Mouse (Mus musculus) macrophage (primary cell): ENCODE results near the gene Cbr2. TPM values are rescaled to one million over a fixed set of nuclear protein-coding genes. Genes with fewer than 3 reads are reported as not detected.
"Not testable (repeated sequence)": the region's sequence is repeated elsewhere in the genome, so short reads cannot be mapped to it uniquely, and the experiment has no call there.

ENCODE experiments used
- H3K27ac ChIP-seq: fragments of 350-480 bp; formaldehyde crosslinking; 2 replicates; pipeline ENCODE4 v1.9.0; 2021
- H3K36me3 ChIP-seq: fragments of 350-480 bp; formaldehyde crosslinking; 2 replicates; pipeline ENCODE4 v1.9.0; 2021; ENCODE audit errors: inconsistent target
- H3K4me3 ChIP-seq: fragments of 350-480 bp; formaldehyde crosslinking; 2 replicates; pipeline ENCODE4 v1.9.0; 2021; ENCODE audit errors: inconsistent target
- H3K79me2 ChIP-seq: fragments of 350-480 bp; formaldehyde crosslinking; 2 replicates; pipeline ENCODE4 v1.9.0; 2021; ENCODE audit errors: inconsistent target
- WGBS: methylation state at CpG from one replicate; pipeline ENCODE4 v1.1.7; 2026; ENCODE audit warnings: inconsistent platforms; ENCODE audit not compliant: missing documents; 5-methylcytosine and 5-hydroxymethylcytosine counted together
- polyA plus RNA-seq: library from polyadenylated mRNA; stranded (reverse); fragments of 250-400 nt; gene quantifications from 3 replicates; pipeline ENCODE4 v1.2.4, GENCODE M21; 2018; ENCODE audit warnings: inconsistent platforms

Gene Cbr2
- polyA plus RNA-seq, 1 experiment from 2014 or later = 28.8 TPM

DNA sequence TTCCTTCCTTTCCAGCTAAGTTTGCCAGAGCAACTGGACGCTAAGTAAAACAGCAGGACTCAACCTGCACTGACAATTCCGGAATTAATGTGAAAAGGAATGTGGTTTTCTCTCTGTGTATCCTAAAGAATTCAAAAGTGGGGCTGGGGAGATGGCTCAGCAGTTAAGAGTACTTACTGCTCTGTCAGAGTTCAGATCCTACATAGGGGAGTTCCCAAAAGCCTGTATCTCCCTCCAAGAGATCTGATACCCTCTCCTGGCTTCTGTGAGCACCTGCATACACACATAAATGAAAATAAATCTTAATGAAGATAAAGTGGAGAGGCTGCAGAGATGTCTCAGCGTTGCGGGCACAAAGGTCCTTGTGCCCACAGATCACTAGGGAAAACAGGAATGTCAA, 19.7 kb upstream of the Cbr2 start:
- WGBS = 95% methylated on average over 4 of the region's 4 CpGs
- Histone ChIP-seq H3K27ac (no peak overlapping the region), H3K4me3 (no peak overlapping the region), H3K36me3 (no peaks in the 10 kb centered on the region), H3K79me2 (no peaks in the 10 kb centered on the region)

DNA sequence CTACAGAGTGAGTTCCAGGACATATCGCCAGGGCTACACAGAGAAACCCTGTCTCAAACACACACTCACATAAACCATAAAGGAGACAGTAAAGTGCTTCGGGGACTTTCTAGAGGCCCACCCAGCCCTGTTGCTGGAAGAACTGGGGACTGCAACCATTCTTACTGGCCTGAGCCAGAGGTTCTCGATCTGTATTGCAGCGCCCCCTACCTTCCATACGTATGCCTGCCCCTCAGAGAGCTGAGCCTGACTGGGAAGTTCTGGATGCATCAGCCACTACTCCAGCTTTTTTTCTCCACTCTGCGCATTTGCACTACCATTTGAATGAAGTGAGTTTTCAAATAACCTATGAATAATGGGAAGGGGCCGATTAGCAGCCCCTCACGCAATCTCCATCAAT, 17.5 kb upstream of the Cbr2 start:
- Histone ChIP-seq H3K27ac (no peak overlapping the region), H3K79me2 (no peaks in the 10 kb centered on the region), H3K4me3 (no peak overlapping the region), H3K36me3 (no peaks in the 10 kb centered on the region)
- WGBS = 58% methylated on average over 8 of the region's 8 CpGs

DNA sequence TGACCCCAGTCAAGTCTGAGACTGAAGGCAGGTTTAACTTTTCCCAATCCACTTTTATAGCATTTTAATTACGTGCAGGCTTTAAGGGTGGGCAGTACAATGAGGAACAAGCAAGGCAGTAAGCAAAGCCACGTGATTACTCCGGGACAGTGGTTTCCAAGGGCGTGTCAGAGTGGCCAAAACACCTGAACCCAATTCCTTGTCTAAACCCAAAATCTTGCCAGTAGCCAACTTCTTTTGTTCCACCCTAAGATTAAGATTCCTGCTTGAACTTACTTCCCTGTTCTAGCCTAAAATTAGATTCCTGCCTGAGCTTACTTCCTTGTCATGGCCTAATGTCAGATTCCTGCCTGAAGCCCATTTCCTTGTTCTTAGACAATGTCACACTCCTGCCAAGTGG, 16.1 kb upstream of the Cbr2 start:
- peak overlapping the region; percentile 68 for H3K27ac ChIP-seq
- H3K36me3 ChIP-seq = no peaks in the 10 kb centered on the region
- H3K79me2 ChIP-seq = no peaks in the 10 kb centered on the region
- 4% methylated on average over 4 of the region's 4 CpGs for WGBS
- H3K4me3 ChIP-seq = no peak overlapping the region

DNA sequence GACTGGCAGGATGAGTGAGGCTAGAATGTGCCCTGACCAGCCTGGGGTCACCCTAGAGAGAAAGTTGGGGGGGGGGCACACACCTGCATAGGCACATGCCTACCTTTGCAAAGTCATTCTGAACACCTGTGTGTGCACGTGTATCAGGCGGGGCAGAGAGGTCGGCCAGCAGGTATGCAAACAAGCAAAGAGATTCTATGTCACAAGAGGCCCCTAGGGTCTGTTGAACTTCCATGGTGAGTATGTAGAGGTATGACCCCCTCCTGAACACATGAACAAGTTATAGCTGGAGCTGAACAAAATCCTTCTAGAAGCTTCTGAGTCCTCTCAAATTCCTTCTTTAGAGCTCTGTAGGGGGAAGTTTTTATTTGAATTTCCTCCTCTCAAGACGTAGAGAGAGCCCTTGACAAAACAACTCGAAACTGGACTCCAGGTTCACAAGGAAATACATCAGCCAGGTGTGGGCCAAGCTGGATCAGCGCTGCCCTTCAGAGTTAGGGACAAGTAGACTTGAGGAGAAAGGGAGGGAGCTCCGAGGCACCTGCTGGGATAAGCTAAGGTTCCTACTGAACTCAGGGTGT, 12.3 kb upstream of the Cbr2 start:
- H3K36me3 ChIP-seq = no peaks in the 10 kb centered on the region
- WGBS = 91% methylated on average over 7 of the region's 7 CpGs
- no peak overlapping the region for H3K27ac ChIP-seq
- H3K4me3 ChIP-seq = no peak overlapping the region
- H3K79me2 ChIP-seq = no peaks in the 10 kb centered on the region

DNA sequence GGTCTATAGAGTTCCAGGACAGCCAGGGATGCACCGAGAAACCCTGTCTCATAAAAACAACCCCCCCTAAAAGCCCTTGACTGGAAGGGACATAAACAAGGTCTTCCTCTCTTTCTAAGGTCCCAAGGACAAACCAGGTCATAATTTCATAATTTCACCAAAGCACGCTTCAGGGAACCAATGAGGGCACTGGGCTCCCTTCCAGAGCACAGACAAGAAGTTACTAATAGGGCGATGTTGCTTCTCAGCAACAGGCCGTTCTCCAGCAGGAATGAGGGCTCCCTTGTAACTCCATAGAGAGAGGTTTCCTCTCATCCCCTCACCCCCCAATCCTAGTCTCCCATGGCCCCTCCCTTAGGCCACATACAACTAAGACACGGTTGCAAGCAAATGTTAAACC, 9.1 kb upstream of the Cbr2 start:
- H3K36me3 ChIP-seq = no peaks in the 10 kb centered on the region
- H3K4me3 ChIP-seq = no peak overlapping the region
- 92% methylated on average over 5 of the region's 5 CpGs for WGBS
- H3K79me2 ChIP-seq = no peaks in the 10 kb centered on the region
- no peak overlapping the region for H3K27ac ChIP-seq

DNA sequence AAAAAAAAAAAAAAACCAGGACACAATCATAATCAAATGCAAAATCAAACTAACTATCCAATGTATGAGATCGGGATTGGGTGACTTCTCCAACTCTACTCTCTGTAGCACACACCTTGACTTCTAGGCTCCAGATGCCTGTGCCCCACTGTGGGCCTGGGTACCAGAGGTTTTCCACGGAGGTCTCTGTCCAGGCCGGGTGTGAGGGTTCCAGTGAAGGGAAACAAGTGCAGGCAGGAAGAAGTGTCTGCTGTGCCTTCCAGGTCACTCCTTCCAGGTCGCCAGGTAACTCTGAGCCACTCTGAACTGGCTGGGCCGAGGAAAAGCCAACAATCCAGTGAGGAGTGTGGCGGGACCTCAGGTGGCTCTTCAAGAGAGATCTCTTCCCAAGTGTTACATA, 4.5 kb upstream of the Cbr2 start:
- H3K36me3 ChIP-seq = no peaks in the 10 kb centered on the region
- no peak overlapping the region for H3K4me3 ChIP-seq
- 93% methylated on average over 5 of the region's 6 CpGs for WGBS
- H3K27ac ChIP-seq = no peak overlapping the region
- H3K79me2 ChIP-seq = no peaks in the 10 kb centered on the region

DNA sequence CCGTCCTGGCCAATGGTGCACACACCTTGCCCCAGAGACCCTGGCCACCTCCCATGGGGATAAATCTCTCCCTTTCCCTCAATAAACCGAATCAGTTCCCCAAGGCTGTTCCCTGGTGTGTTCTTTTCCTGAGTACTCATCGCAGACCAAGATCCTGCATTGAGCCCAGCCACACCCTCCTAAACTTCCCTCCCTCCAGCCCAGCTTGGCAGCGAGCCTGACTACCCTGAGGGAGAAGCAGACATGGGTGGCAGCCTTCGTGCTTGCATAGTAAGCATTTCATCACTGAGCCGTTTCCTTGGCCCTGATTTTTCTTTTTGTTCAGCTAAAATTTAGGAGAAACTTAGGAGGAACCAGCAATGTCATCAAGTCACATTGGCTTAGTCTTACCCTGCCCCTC, 1.6 kb upstream of the Cbr2 start:
- no peaks in the 10 kb centered on the region for H3K36me3 ChIP-seq
- WGBS = 17% methylated on average over 6 of the region's 6 CpGs
- no peaks in the 10 kb centered on the region for H3K79me2 ChIP-seq
- no peak overlapping the region for H3K4me3 ChIP-seq
- H3K27ac ChIP-seq = peak overlapping the region; percentile 77

DNA sequence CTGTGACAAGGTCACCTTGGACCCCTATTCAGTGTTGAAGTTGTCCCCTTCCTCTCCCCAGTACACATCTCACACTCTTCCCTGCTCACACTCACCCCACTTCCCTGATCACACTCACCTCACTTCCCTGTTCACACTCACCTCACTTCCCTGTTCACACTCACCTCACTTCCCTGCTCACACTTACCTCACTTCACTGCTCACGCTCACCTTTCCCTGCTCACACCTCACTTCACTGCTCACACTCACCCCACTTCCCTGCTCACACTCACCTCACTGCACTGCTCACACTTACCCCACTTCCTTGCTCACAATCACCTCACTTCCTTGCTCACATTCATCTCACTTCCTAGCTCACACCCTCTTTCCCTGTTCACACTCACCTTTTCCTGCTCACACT, 519 bp downstream of the Cbr2 start:
- Histone ChIP-seq H3K4me3 (peak overlapping the region; percentile 20), H3K79me2 (no peaks in the 10 kb centered on the region), H3K27ac (peak overlapping the region; percentile 77), H3K36me3 (no peaks in the 10 kb centered on the region)
- 89% methylated on average over 1 of the region's 1 CpGs for WGBS

DNA sequence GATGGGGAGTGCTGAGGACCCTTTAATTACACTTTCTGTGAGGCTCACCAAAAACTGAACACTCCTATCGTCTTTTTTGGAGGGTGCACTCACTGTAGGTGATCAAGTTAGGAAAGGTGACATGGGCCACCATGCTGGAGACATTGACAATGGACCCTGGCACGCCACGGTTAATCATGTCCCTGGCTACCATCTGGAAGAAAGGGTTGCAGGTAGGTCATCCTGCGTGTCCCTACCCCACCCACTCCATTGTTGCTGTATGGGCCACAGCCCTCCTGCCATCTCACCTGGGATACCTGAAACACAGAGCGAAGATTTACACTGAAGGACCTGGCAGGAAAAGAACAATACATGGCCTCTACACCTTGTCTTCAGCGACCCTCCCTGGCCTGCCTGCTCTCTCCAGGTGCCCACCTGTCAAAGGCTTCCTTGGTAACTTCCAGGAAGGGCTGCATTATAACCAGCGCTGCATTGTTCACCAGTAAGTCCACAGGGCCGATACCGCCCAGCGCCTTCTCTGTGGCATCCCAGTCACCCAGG, 1.5 kb downstream of the Cbr2 start:
- H3K27ac ChIP-seq = no peak overlapping the region
- H3K79me2 ChIP-seq = no peaks in the 10 kb centered on the region
- H3K4me3 ChIP-seq = peak overlapping the region; percentile 20; the same call in 1 of the 2 replicates
- 91% methylated on average over 10 of the region's 10 CpGs for WGBS
- peaks cover 6% of the 10 kb centered on the region for H3K36me3 ChIP-seq

DNA sequence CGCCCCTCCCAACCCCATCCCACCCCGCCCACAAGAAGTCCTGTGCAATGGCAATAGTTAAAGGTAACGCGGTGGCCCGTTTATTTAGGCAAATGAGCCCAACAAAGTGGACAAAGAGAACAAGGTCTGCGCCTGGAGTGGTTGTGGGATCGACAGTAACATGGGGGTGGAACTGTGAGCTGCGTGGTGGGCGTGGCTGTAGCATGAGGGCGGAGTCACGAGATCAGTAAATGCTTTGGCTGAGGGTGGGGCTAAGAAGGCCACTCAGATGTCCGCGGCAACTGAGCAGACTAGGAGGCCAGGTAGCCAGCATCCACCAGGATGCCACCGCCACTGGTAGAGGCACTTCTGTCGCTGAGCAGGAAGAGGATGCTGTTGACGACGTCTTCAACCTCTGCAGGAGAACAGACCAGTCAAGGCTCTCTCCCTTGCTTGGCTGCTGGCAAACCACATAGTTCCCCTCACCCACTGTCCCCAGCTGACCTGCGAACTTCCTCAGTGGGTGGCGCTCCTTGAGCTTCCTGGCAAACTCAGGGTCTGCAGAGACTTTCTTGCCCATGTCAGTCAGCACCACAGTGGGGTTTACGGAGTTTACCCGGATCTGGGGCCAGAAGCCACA, 2.4 kb downstream of the Cbr2 start:
- not testable (repeated sequence) for H3K4me3 ChIP-seq, H3K27ac ChIP-seq, H3K36me3 ChIP-seq, H3K79me2 ChIP-seq
- WGBS = 8% methylated on average over 17 of the region's 21 CpGs

DNA sequence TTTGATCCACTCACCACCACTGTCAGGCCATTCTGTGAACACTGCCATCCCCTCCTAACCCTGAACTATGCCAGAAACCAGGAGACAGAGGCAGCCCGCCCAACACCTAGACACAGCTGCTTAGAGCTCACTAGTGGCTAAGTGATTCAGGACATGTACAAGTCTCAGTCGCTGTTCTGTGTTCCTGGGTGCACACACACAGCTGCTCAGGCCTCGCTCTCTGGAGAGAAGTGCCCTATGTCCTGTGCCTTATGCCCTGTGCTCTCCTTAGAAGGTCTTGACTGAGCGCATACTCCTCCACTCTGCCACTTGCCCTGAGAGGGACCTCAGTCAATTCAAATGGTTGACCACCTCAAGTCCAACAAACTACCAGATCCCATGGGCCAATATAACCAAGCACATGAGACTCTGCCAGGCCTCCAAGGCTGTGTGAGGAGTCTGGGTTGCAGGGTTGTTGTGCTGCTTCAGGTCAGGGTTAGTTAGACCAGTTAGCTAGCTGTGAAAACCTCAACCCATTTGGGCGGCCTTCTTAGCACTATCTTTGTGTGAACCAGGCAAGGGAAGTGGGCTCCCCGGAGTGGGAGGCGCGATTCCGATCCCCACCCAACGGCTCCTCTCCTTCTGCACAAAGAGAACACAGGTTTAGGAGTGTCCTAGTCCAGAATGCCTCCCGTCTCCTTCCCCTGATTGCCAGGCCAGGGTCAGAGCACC, 3.2 kb downstream of the Cbr2 start:
- Histone ChIP-seq H3K27ac (no peak overlapping the region), H3K79me2 (no peaks in the 10 kb centered on the region), H3K36me3 (peaks cover 9% of the 10 kb centered on the region), H3K4me3 (no peak overlapping the region)
- WGBS = 87% methylated on average over 11 of the region's 11 CpGs

DNA sequence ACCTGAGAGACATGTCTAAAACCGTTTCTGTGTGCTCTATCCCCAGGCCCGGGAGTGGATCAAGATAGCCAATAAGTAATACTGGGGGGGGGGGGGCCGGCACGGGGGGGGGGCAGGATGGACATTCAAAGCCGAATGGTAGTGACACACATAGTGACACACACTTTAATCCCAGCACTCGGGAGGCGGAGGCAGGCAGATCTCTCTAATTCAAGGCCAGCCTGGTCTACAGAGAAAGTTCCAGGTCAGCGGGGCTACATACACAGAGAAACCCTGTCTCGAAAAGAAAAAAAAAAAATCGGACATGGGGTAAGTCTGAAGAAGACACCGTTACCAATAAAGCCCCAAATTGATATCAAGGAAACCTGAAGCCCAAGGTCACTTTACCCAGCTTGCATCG, 4.3 kb downstream of the Cbr2 start:
- Histone ChIP-seq H3K27ac (no peak overlapping the region), H3K4me3 (no peak overlapping the region), H3K79me2 (no peaks in the 10 kb centered on the region), H3K36me3 (peaks cover 9% of the 10 kb centered on the region)
- WGBS = 70% methylated on average over 9 of the region's 12 CpGs

DNA sequence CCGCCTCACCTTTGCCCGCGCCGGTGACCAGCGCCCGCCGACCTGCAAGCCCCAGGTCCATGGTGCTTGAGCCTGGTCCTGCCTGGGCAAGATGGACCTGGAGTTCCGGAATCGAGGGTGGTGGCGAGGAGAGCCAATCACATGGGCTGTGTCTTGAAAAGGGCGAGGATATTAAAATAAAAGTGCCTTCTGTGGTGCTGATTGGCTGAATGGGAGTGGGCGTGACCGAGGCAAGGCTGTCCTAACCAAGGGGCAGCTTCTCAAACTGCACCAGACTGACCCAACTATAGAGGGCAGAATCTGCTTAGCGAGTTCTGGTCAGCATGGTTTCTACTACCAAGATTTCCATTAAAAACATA, 4.8 kb downstream of the Cbr2 start, which contains the start of gene Dcxr:
TSS of gene Dcxr (minus strand) at position 113 of the 359 bp plus-strand sequence.
- Histone ChIP-seq H3K27ac (peak within 1 kb of the TSS; percentile 31; the same call in 1 of the 2 replicates), H3K4me3 (peak within 1 kb of the TSS; percentile 50), H3K36me3 (peaks cover 9% of the 10 kb centered on the region), H3K79me2 (no peaks in the 10 kb centered on the region)
- under 1% methylated on average over 14 of the region's 14 CpGs for WGBS

DNA sequence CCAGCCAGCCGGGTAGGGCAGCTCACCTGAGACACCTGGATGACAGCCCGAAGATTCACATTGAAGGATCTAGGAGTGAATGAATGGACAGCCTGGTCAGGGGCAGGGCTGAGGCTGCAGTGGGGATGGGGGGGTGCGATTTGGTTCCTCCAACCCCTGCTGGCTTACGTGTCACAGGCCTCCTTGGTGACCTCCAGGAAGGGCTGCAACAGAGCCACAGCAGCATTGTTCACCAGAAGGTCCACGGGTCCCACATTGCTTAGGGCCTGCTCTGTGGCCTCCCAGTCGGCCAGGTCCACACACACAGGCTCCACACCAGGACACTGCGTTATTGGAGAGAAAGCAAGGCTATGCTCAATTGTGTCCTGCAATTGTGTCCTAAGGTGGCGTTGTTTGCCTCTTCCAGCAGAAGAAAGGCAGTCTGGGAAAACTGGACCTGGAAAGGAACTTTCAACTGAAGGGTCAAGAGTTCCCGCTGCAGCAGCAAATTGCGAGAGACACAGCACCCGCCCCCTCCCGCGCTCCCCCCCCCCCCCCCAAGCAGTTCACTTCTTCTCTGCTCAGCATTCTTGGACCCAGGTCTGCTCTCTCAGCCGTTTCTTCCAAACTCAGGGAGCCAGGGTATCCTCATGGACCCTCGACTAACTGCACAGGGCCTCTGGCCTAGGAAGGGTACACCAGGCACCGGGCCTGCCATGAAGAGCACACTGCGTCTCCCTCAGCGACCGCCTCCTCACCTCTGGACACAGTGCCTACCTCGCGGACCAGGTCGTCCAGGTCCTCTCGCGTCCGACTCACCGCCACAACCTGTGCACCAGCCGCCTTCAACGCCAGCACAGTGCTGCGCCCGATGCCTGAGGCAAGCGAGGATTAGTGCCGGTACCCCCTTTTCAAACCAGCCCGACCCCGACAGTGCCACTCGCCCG, 5.4 kb downstream of the Cbr2 start:
- H3K4me3 ChIP-seq = peak overlapping the region; percentile 50
- no peaks in the 10 kb centered on the region for H3K79me2 ChIP-seq
- H3K36me3 ChIP-seq = peaks cover 9% of the 10 kb centered on the region
- H3K27ac ChIP-seq = peak overlapping the region; percentile 31; the same call in 1 of the 2 replicates
- WGBS = 28% methylated on average over 34 of the region's 36 CpGs
